Mouse (Mus musculus) adrenal gland, postnatal 14 days (tissue): ENCODE measurements at regions not wholly inside any gene's neighbourhood (a gene's known extent, or its start where the extent isn't known, plus 50 kb on each side); places are given as distances from the start of the nearest gene placed in this dataset.

Experiments used
- DNase-seq: peaks from one replicate; pipeline ENCODE4 v3.0.0; 2021; ENCODE audit warnings: mixed read lengths

- DNase-seq = no peak
Observed at GRCm38 (mm10) chr1:166811341-166812071, 129.9 kb upstream of the Fmo9 start.

- no peak for DNase-seq
Observed at GRCm38 (mm10) chr1:166812072-166812461, 130.4 kb upstream of the Fmo9 start.

- no peak for DNase-seq
Observed at GRCm38 (mm10) chr1:166812920-166813439, 131.3 kb upstream of the Fmo9 start.

- no peak for DNase-seq
Observed at GRCm38 (mm10) chr1:166817927-166818326, 136.3 kb upstream of the Fmo9 start.

- no peak for DNase-seq
Observed at GRCm38 (mm10) chr1:166818682-166819081, 137.0 kb upstream of the Fmo9 start.

- DNase-seq = no peak
Observed at GRCm38 (mm10) chr1:166819420-166819819, 137.8 kb upstream of the Fmo9 start.

- no peak for DNase-seq
Observed at GRCm38 (mm10) chr1:166820050-166820449, 138.4 kb upstream of the Fmo9 start.

GRCm38 (mm10) chr1:166821146-166821545 is 139.5 kb upstream of the Fmo9 start:
- no peak for DNase-seq

- no peak for DNase-seq
Observed at GRCm38 (mm10) chr1:166837299-166837698, 155.7 kb upstream of the Fmo9 start.

- peak; percentile 8 for DNase-seq
Observed at GRCm38 (mm10) chr1:166839833-166840232, 158.2 kb upstream of the Fmo9 start.

- DNase-seq = peak; percentile 31
Observed at GRCm38 (mm10) chr1:166843397-166843877, 157.8 kb upstream of the Fam78b start.

GRCm38 (mm10) chr1:166846566-166846965 is 154.7 kb upstream of the Fam78b start:
- DNase-seq = no peak

- DNase-seq = no peak
Observed at GRCm38 (mm10) chr1:166847233-166847632, 154.0 kb upstream of the Fam78b start.

GRCm38 (mm10) chr1:166848015-166848535 is 153.1 kb upstream of the Fam78b start:
- peak; percentile 50 for DNase-seq

GRCm38 (mm10) chr1:166855988-166856387 is 145.2 kb upstream of the Fam78b start:
- no peak for DNase-seq

- DNase-seq = no peak
Observed at GRCm38 (mm10) chr1:166866256-166866655, 135.0 kb upstream of the Fam78b start.

- no peak for DNase-seq
Observed at GRCm38 (mm10) chr1:166871258-166871657, 130.0 kb upstream of the Fam78b start.

- no peak for DNase-seq
Observed at GRCm38 (mm10) chr1:166876452-166876851, 124.8 kb upstream of the Fam78b start.

- no peak for DNase-seq
Observed at GRCm38 (mm10) chr1:166883215-166883614, 118.0 kb upstream of the Fam78b start.

- DNase-seq = no peak
Observed at GRCm38 (mm10) chr1:166895945-166896344, 105.3 kb upstream of the Fam78b start.

- no peak for DNase-seq
Observed at GRCm38 (mm10) chr1:166898741-166899140, 102.5 kb upstream of the Fam78b start.

- DNase-seq = no peak
Observed at GRCm38 (mm10) chr1:166899238-166899637, 102.0 kb upstream of the Fam78b start.

GRCm38 (mm10) chr1:166900028-166900427 is 101.2 kb upstream of the Fam78b start:
- DNase-seq = no peak
